Mouse (Mus musculus) left cerebral cortex, adult 9 months (tissue): ENCODE data around the gene Gm10666.
"Not testable (repeated sequence)": the region's sequence is repeated elsewhere in the genome, so short reads cannot be mapped to it uniquely, and the experiment has no call there.

Experiments used
- DNase-seq, 2 experiments: peaks; one replicate each; pipeline ENCODE4 v3.0.0; 2022; ENCODE audit warnings: low spot score in 2 of 2

Gm10666 gene

GRCm38 (mm10) chr7:22134641-22135040 lies at the start of gene Gm10666:
Gene Gm10666 (minus strand): TSS chr7:22134741.
- DNase-seq = not testable (repeated sequence)

- not testable (repeated sequence) for DNase-seq
Observed at GRCm38 (mm10) chr7:22163935-22164334, 29.4 kb upstream of the Gm10666 start, which contains the start of gene Vmn1r142. Gene Vmn1r142 (minus strand): TSS chr7:22164035.

GRCm38 (mm10) chr7:22118145-22118544 lies 16.4 kb downstream of the Gm10666 start, which contains the start of gene Gm16451:
Gene Gm16451 (minus strand): TSS chr7:22118245.
- DNase-seq = not testable (repeated sequence)
